Mouse (Mus musculus): ENCODE measurements at regions not wholly inside any gene's neighbourhood (a gene's known extent, or its start where the extent isn't known, plus 50 kb on each side); places are given as distances from the start of the nearest gene placed in this dataset.
"Not testable (repeated sequence)": the region's sequence is repeated elsewhere in the genome, so short reads cannot be mapped to it uniquely, and the experiment has no call there.

GRCm38 (mm10) chr15:8789000-8789399, 78.4 kb upstream of the Slc1a3 start:
- DNase-seq (no peak), ATAC-seq (ENCODE audit: low read depth) (no peak)
- no peak overlapping the region for H3K4me3 ChIP-seq (replicated peaks)
- no peaks in the 10 kb centered on the region for H3K27me3 ChIP-seq
- H3K9ac ChIP-seq, result no peak overlapping the region
- H3K9me3 ChIP-seq (replicated peaks), result no peaks in the 10 kb centered on the region
- H3K36me3 ChIP-seq, result no peaks in the 10 kb centered on the region
- H3K27ac ChIP-seq, result no peak overlapping the region
- no peaks in the 10 kb centered on the region for H3K4me1 ChIP-seq (replicated peaks)
- no peak overlapping the region for H3K4me2 ChIP-seq
- WGBS (ENCODE audit: insufficient replicate concordance), result 70% methylated on average over 6 of the region's 6 CpGs

DNA sequence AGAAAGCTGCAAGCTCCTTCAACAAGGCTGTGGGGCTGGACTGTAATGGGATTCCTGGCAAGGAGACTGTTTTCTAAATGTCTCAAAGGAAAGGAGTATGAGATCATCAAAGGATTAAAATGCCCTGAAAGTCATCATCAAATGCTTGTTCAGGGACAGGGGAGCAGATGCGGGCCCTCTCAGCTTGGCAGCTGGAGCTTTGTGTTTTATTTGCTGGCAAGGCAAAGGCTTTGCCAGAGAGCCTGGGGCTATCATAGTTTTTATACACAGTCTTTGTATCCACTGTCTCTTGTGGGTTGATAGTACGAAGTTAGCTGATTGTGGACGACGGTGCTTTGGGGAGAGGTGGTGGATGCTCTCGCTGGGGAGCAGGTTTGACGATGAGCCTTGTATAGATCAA, 75.0 kb upstream of the Slc1a3 start:
- WGBS (ENCODE audit: insufficient replicate concordance), result 79% methylated on average over 6 of the region's 6 CpGs
- H3K4me2 ChIP-seq, result no peak overlapping the region
- no peaks in the 10 kb centered on the region for H3K27me3 ChIP-seq
- H3K4me1 ChIP-seq (replicated peaks), result no peaks in the 10 kb centered on the region
- H3K4me3 ChIP-seq (replicated peaks), result no peak overlapping the region
- no peaks in the 10 kb centered on the region for H3K36me3 ChIP-seq
- no peaks in the 10 kb centered on the region for H3K9me3 ChIP-seq (replicated peaks)
- no peak overlapping the region for H3K27ac ChIP-seq
- no peak overlapping the region for H3K9ac ChIP-seq
- no peak for DNase-seq
- ATAC-seq (ENCODE audit: low read depth), result no peak

DNA sequence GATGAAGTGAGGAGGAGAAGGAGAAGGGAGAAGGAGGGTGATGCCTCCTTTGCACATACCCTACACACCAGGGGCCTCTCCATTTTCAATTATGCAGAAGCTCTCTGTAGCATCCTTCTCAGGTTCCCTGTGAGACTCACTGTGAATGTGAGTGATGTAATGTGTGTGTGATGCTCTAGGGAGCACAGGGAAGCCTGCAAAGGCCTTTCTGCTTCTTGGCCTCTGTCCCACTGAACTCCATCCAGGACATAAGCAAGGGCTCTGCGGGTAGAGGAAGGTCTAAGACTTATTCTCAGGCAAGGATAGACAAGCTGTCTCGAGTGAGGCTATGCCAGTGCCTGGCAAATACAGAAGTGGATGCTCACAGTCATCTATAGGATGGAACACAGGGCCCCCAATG, 73.0 kb upstream of the Slc1a3 start:
- H3K36me3 ChIP-seq, result no peaks in the 10 kb centered on the region
- 65% methylated on average over 2 of the region's 2 CpGs for WGBS (ENCODE audit: insufficient replicate concordance)
- no peak overlapping the region for H3K27ac ChIP-seq
- no peak overlapping the region for H3K4me2 ChIP-seq
- no peaks in the 10 kb centered on the region for H3K9me3 ChIP-seq (replicated peaks)
- H3K27me3 ChIP-seq, result no peaks in the 10 kb centered on the region
- H3K9ac ChIP-seq, result no peak overlapping the region
- ATAC-seq (ENCODE audit: low read depth) (no peak), DNase-seq (no peak)
- no peaks in the 10 kb centered on the region for H3K4me1 ChIP-seq (replicated peaks)
- no peak overlapping the region for H3K4me3 ChIP-seq (replicated peaks)

GRCm38 (mm10) chr15:8783036-8783435, 72.5 kb upstream of the Slc1a3 start:
- Histone ChIP-seq H3K4me3 (replicated peaks) (no peak overlapping the region), H3K4me2 (no peak overlapping the region), H3K36me3 (no peaks in the 10 kb centered on the region), H3K27me3 (no peaks in the 10 kb centered on the region), H3K27ac (no peak overlapping the region), H3K9me3 (replicated peaks) (no peaks in the 10 kb centered on the region), H3K4me1 (replicated peaks) (no peaks in the 10 kb centered on the region), H3K9ac (no peak overlapping the region)
- no peak for DNase-seq
- WGBS (ENCODE audit: insufficient replicate concordance), result 47% methylated on average over 1 of the region's 1 CpGs
- ATAC-seq (ENCODE audit: low read depth), result no peak

DNA sequence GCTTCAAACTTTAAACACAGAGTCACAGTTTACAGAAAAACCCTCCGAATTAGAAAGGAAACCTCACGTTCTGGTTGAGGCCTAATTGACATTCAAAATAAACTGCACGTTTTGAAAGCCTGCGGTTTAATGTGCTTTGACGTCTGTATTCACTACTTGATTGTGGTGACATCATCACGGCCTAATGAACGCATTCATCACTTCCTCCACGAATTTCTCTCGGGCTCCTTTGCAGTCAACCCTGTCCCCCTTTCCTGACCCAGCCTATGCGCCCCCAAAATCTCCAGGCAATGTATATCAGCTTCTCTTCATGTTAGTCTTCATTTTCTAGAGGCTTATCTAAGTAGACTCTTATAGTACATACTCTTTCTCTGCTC, 71.6 kb upstream of the Slc1a3 start:
- H3K27ac ChIP-seq, result no peak overlapping the region
- H3K4me2 ChIP-seq, result no peak overlapping the region
- H3K27me3 ChIP-seq, result no peaks in the 10 kb centered on the region
- H3K4me1 ChIP-seq (replicated peaks), result no peaks in the 10 kb centered on the region
- H3K4me3 ChIP-seq (replicated peaks), result no peak overlapping the region
- H3K36me3 ChIP-seq, result no peaks in the 10 kb centered on the region
- DNase-seq, result no peak
- no peak for ATAC-seq (ENCODE audit: low read depth)
- WGBS (ENCODE audit: insufficient replicate concordance), result 74% methylated on average over 10 of the region's 10 CpGs
- no peak overlapping the region for H3K9ac ChIP-seq
- no peaks in the 10 kb centered on the region for H3K9me3 ChIP-seq (replicated peaks)

GRCm38 (mm10) chr15:8781159-8782130, 70.9 kb upstream of the Slc1a3 start:
- WGBS (ENCODE audit: insufficient replicate concordance), result 82% methylated on average over 28 of the region's 28 CpGs
- no peak overlapping the region for H3K9ac ChIP-seq
- no peak overlapping the region for H3K27ac ChIP-seq
- DNase-seq (no peak), ATAC-seq (ENCODE audit: low read depth) (no peak)
- no peaks in the 10 kb centered on the region for H3K36me3 ChIP-seq
- no peaks in the 10 kb centered on the region for H3K27me3 ChIP-seq
- no peaks in the 10 kb centered on the region for H3K9me3 ChIP-seq (replicated peaks)
- no peaks in the 10 kb centered on the region for H3K4me1 ChIP-seq (replicated peaks)
- H3K4me3 ChIP-seq (replicated peaks), result no peak overlapping the region
- no peak overlapping the region for H3K4me2 ChIP-seq

DNA sequence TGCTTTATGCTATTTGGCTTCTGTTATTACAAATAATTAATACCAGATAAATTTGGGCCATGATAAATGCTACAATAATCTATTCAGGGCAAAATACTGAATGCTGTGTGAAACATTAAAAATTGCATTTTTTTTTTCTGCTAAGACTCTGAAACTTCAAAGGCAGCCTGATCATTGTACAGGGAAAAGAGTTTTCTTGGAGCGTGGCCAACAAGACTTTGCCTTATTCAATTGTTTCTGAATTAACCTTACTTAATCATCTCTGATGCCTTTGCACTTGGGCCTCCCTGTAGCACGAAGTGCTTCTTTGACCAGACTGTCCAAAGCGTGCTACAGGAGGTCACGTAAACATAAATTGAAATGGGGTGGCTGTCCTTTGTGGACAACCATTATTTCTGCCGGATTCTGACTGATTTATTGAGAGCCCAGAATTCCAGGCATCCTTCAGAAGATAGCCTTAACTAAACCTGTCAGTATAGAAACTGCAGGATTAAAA, 69.9 kb upstream of the Slc1a3 start:
- H3K4me1 ChIP-seq (replicated peaks), result no peaks in the 10 kb centered on the region
- no peaks in the 10 kb centered on the region for H3K9me3 ChIP-seq (replicated peaks)
- ATAC-seq (ENCODE audit: low read depth), result no peak
- H3K36me3 ChIP-seq, result no peaks in the 10 kb centered on the region
- no peak overlapping the region for H3K4me2 ChIP-seq
- no peak overlapping the region for H3K4me3 ChIP-seq (replicated peaks)
- WGBS (ENCODE audit: insufficient replicate concordance), result 68% methylated on average over 5 of the region's 5 CpGs
- H3K27me3 ChIP-seq, result no peaks in the 10 kb centered on the region
- no peak for DNase-seq
- no peak overlapping the region for H3K9ac ChIP-seq
- H3K27ac ChIP-seq, result no peak overlapping the region

GRCm38 (mm10) chr15:8767624-8768571, 57.3 kb upstream of the Slc1a3 start:
- ATAC-seq (ENCODE audit: low read depth) (peak; percentile 89), DNase-seq (peak; percentile 51)
- H3K9ac ChIP-seq, result 0 out of 2 replicates have a peak overlapping the region, but pooled peaks have one; percentile 22
- H3K4me1 ChIP-seq (replicated peaks), result peaks cover 60% of the 10 kb centered on the region
- H3K4me3 ChIP-seq (replicated peaks), result no peak overlapping the region
- no peaks in the 10 kb centered on the region for H3K27me3 ChIP-seq
- H3K27ac ChIP-seq, result peak overlapping the region; percentile 78
- 45% methylated on average over 16 of the region's 16 CpGs for WGBS (ENCODE audit: insufficient replicate concordance)
- H3K4me2 ChIP-seq, result peak overlapping the region; percentile 32
- H3K36me3 ChIP-seq, result no peaks in the 10 kb centered on the region
- no peaks in the 10 kb centered on the region for H3K9me3 ChIP-seq (replicated peaks)

DNA sequence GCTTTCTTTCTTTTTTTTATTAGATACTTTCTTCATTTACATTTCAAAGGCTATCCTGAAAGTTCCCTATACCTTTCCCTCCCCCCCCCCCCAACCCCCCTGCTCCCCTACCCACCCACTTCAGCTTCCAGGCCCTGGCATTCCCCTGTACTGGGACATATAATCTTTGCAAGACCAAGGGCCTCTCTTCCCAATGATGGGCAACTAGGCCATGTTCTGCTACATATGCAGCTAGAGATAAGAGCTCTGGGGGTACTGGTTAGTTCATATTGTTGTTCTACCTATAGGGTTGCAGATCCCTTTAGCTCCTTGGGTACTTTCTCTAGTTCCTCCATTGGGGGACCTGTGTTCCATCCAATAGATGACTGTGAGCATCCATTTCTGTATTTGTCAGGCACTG, 55.6 kb upstream of the Slc1a3 start:
- ATAC-seq (ENCODE audit: low read depth); H3K36me3 ChIP-seq; H3K9me3 ChIP-seq (replicated peaks); H3K27me3 ChIP-seq; H3K9ac ChIP-seq; H3K4me3 ChIP-seq (replicated peaks): not testable (repeated sequence)
- Histone ChIP-seq H3K4me1 (replicated peaks) (peaks cover 75% of the 10 kb centered on the region), H3K27ac (peak overlapping the region; percentile 85), H3K4me2 (0 out of 2 replicates have a peak overlapping the region, but pooled peaks have one; percentile 12)
- peak; percentile 43 for DNase-seq

GRCm38 (mm10) chr15:8761741-8762271, 51.2 kb upstream of the Slc1a3 start:
- peak overlapping the region; percentile 93 for H3K27ac ChIP-seq
- H3K9ac ChIP-seq, result peak overlapping the region; percentile 49
- DNase-seq (peak; percentile 66), ATAC-seq (ENCODE audit: low read depth) (peak; percentile 86)
- H3K4me1 ChIP-seq (replicated peaks), result peaks cover 69% of the 10 kb centered on the region
- WGBS (ENCODE audit: insufficient replicate concordance), result 7% methylated on average over 9 of the region's 9 CpGs
- no peaks in the 10 kb centered on the region for H3K9me3 ChIP-seq (replicated peaks)
- no peaks in the 10 kb centered on the region for H3K36me3 ChIP-seq
- H3K27me3 ChIP-seq, result no peaks in the 10 kb centered on the region
- peak overlapping the region; percentile 57 for H3K4me2 ChIP-seq
- peak overlapping the region; percentile 13; the same call in 1 of the 2 replicates for H3K4me3 ChIP-seq (replicated peaks)

GRCm38 (mm10) chr15:8761132-8761531, 50.6 kb upstream of the Slc1a3 start:
- no peaks in the 10 kb centered on the region for H3K36me3 ChIP-seq
- DNase-seq (peak; percentile 69), ATAC-seq (ENCODE audit: low read depth) (peak; percentile 98)
- peak overlapping the region; percentile 49 for H3K9ac ChIP-seq
- no peaks in the 10 kb centered on the region for H3K9me3 ChIP-seq (replicated peaks)
- H3K4me2 ChIP-seq, result peak overlapping the region; percentile 57
- WGBS (ENCODE audit: insufficient replicate concordance), result 15% methylated on average over 5 of the region's 5 CpGs
- H3K4me3 ChIP-seq (replicated peaks), result peak overlapping the region; percentile 13; the same call in 1 of the 2 replicates
- peaks cover 62% of the 10 kb centered on the region for H3K4me1 ChIP-seq (replicated peaks)
- peak overlapping the region; percentile 93 for H3K27ac ChIP-seq
- H3K27me3 ChIP-seq, result no peaks in the 10 kb centered on the region

Measured in liver, embryonic 13.5 days (tissue).